Mouse (Mus musculus) embryonic facial prominence, embryonic 15.5 days (tissue): ENCODE results near the gene Tex2. TPM values are rescaled to one million over a fixed set of nuclear protein-coding genes. Genes with fewer than 3 reads are reported as not detected.

Source experiments
- ATAC-seq: fragments of 200-750 bp; cut with Nextera tagmentation; 2 replicates; pipeline ENCODE4 v1.8.0; 2017; ENCODE audit warnings: low read depth, moderate TSS enrichment; ENCODE audit not compliant: insufficient number of reproducible peaks, low FRiP score, low TSS enrichment
- H3K27ac ChIP-seq: fragments of 300-500 bp; sonication (generic); replicated peaks from 2 replicates; pipeline ENCODE4 v1.5.1; 2015; ENCODE audit warnings: mild to moderate bottlenecking, inconsistent platforms
- H3K27me3 ChIP-seq: fragments of 300-500 bp; sonication (generic); 2 replicates; pipeline ENCODE4 v1.6.1; 2015; ENCODE audit warnings: inconsistent platforms
- H3K36me3 ChIP-seq: fragments of 300-500 bp; sonication (generic); 2 replicates; pipeline ENCODE4 v1.6.1; 2015; ENCODE audit warnings: mild to moderate bottlenecking, inconsistent platforms
- H3K4me1 ChIP-seq: fragments of 300-500 bp; sonication (generic); 2 replicates; pipeline ENCODE4 v1.6.1; 2015; ENCODE audit warnings: inconsistent platforms
- H3K4me2 ChIP-seq: fragments of 300-500 bp; sonication (generic); replicated peaks from 2 replicates; pipeline ENCODE4 v1.6.1; 2015; ENCODE audit warnings: mild to moderate bottlenecking, inconsistent platforms
- H3K4me3 ChIP-seq: fragments of 300-500 bp; sonication (generic); replicated peaks from 2 replicates; pipeline ENCODE4 v1.5.1; 2015; ENCODE audit warnings: mild to moderate bottlenecking, inconsistent platforms
- H3K9ac ChIP-seq: fragments of 300-500 bp; sonication (generic); 2 replicates; pipeline ENCODE4 v1.6.1; 2015; ENCODE audit warnings: inconsistent platforms
- H3K9me3 ChIP-seq: fragments of 300-500 bp; sonication (generic); replicated peaks from 2 replicates; pipeline ENCODE4 v1.6.1; 2016; ENCODE audit warnings: inconsistent platforms
- WGBS: fragments of 180-500 bp; shearing (Covaris S2); methylation state at CpG from one replicate; pipeline ENCODE4 v1.1.7; 2015; 5-methylcytosine and 5-hydroxymethylcytosine counted together
- polyA plus RNA-seq: library from polyadenylated mRNA; unstranded; fragments of >200 nt; fragmentation: Nextera tagmentation; extraction: Ambion mirVana; gene quantifications from 2 replicates; pipeline ENCODE4 v1.2.1, GENCODE M21; 2015

The Tex2 gene
- polyA plus RNA-seq, 1 experiment from 2014 or later: 11.9 TPM

GRCm38 (mm10) chr11:106617821-106618580 is 4.8 kb upstream of the Tex2 start:
- no peaks in the 10 kb centered on the region for H3K27me3 ChIP-seq
- WGBS: 78% methylated on average over 13 of the region's 13 CpGs
- H3K9ac ChIP-seq: no peak overlapping the region
- peaks cover 5% of the 10 kb centered on the region; the same call in 1 of the 2 replicates for H3K4me1 ChIP-seq
- H3K36me3 ChIP-seq: no peaks in the 10 kb centered on the region
- no peak for ATAC-seq
- H3K4me2 ChIP-seq: no peak overlapping the region
- H3K9me3 ChIP-seq: no peaks in the 10 kb centered on the region
- H3K27ac ChIP-seq: no peak overlapping the region
- no peak overlapping the region for H3K4me3 ChIP-seq

GRCm38 (mm10) chr11:106615561-106615960 is 2.3 kb upstream of the Tex2 start:
- no peaks in the 10 kb centered on the region for H3K9me3 ChIP-seq
- no peak overlapping the region for H3K4me2 ChIP-seq
- WGBS: 65% methylated on average over 4 of the region's 4 CpGs
- H3K9ac ChIP-seq: no peak overlapping the region
- H3K27ac ChIP-seq: no peak overlapping the region
- no peaks in the 10 kb centered on the region for H3K27me3 ChIP-seq
- H3K36me3 ChIP-seq: no peaks in the 10 kb centered on the region
- no peak for ATAC-seq
- peaks cover 14% of the 10 kb centered on the region for H3K4me1 ChIP-seq
- H3K4me3 ChIP-seq: no peak overlapping the region

DNA sequence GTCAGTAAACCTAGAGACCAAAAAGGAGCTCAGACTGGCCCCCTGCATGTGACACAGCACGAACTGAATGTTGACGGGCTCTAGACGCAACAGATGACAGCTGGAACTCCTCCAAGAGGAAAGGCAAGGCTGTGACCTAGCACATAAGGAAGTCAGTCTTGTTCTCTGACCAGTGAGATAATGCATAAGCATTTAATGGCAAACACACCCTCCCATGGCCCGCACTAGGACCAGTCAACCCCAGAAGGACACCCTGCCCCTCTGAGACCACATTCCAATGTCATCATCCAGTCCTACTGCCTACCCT is 1.1 kb upstream of the Tex2 start:
- Histone ChIP-seq H3K4me1 (peaks cover 20% of the 10 kb centered on the region), H3K27me3 (no peaks in the 10 kb centered on the region), H3K4me2 (no peak overlapping the region), H3K4me3 (no peak overlapping the region), H3K27ac (no peak overlapping the region), H3K36me3 (no peaks in the 10 kb centered on the region), H3K9ac (no peak overlapping the region), H3K9me3 (no peaks in the 10 kb centered on the region)
- 64% methylated on average over 4 of the region's 4 CpGs for WGBS
- ATAC-seq: no peak

DNA sequence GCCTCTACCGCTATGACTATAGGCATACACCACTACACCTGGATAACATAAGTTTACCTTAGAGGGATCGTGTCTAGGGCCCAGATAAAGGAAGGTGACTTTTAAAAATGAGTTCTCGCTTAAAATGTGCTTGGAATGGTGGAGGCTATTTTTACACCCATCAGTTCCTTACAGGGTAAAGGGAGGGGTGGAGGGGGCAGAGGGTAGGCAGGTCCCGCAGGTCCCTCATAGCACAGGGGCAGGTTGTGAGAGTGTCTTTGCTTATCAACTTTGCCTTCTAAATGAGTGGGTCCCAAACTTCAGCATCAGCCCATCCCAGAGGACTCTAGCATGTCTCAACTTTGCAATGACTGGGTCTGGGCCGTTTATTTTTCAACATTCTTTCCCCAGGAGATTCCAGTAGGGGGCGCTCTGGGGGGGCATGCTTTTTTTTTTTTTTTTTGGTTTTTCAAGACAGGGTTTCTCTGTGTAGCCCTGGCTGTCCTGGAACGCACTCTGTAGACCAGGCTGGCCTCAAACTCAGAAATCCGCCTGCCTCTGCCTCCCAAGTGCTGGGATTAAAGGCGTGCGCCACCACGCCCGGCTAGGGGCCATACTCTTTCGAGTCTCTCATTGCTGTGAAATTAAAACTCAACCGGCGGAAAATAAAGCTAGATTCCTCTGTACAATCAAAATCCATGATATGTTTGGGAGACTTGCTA is 565 bp upstream of the Tex2 start:
- Histone ChIP-seq H3K4me2 (peak overlapping the region; percentile 63), H3K9me3 (no peaks in the 10 kb centered on the region), H3K4me3 (peak overlapping the region; percentile 98), H3K27me3 (no peaks in the 10 kb centered on the region), H3K9ac (peak overlapping the region; percentile 91), H3K4me1 (peaks cover 20% of the 10 kb centered on the region), H3K27ac (peak overlapping the region; percentile 89; the same call in 1 of the 2 replicates), H3K36me3 (no peaks in the 10 kb centered on the region)
- WGBS: 53% methylated on average over 15 of the region's 15 CpGs
- no peak for ATAC-seq

DNA sequence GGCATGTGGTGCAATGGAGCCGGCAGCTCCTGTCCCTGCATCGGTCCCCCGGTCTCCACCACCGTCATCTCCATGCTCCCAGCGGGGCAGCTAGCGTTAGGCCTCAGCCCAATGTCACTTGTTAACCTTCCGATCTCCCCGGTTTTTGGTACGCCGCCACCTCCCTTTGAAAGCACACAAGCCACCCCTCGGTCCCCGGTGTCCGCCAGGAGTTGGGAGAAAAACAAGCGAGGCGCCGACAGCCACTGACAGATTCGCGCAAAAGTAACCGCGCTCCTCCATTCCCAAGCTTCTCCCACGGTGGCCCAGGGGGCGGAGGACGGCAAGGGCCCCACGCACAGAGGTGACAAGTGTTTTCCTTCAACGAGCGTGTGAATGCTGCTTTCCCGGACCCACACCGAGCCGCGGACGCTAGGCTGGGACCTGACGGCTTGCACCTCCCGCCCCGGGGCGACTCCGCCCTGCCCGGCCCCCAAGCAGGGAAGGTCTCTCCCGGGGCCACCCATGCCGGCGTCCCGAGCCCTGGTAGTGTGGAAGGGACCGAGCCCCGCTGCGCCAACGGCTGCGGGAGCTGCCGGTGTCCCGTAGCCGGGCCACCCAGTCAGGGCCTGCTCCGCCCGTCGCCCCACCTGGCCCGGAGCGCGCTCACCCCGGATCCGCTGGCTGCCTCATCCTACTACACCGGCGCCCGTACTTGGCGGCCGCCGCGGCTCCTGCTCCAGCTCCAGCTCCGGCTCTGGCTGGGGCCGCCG is 838 bp downstream of the Tex2 start:
- H3K27ac ChIP-seq: peak overlapping the region; percentile 89
- H3K9ac ChIP-seq: peak overlapping the region; percentile 91
- no peaks in the 10 kb centered on the region for H3K27me3 ChIP-seq
- H3K4me3 ChIP-seq: peak overlapping the region; percentile 98
- H3K9me3 ChIP-seq: no peaks in the 10 kb centered on the region
- ATAC-seq: no peak; the same call in 1 of the 2 replicates
- H3K4me1 ChIP-seq: peaks cover 20% of the 10 kb centered on the region
- WGBS: under 1% methylated on average over 67 of the region's 67 CpGs
- H3K4me2 ChIP-seq: peak overlapping the region; percentile 63
- H3K36me3 ChIP-seq: no peaks in the 10 kb centered on the region

DNA sequence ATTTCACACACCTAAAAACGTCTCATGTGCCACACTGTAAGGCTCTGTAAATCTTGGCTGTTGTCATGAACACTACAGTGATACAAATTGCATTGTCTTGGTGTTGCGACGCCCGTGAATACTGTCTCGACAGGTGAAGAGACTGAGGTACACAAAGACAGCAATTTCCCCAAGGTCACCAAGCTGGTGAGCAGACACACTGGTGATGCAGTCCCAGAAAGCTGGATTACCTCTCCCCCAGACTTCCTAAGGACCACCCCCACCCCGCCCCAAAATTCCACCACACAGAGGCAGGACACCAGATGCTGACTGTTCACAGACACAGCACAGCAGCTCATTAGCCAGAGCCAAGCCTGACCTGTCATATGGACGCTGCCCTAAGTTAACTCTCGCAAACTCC is 3.5 kb downstream of the Tex2 start:
- Histone ChIP-seq H3K4me1 (peaks cover 26% of the 10 kb centered on the region), H3K27me3 (no peaks in the 10 kb centered on the region), H3K36me3 (no peaks in the 10 kb centered on the region), H3K4me3 (no peak overlapping the region), H3K9ac (no peak overlapping the region), H3K4me2 (no peak overlapping the region), H3K27ac (no peak overlapping the region), H3K9me3 (no peaks in the 10 kb centered on the region)
- no peak for ATAC-seq
- 59% methylated on average over 8 of the region's 8 CpGs for WGBS

DNA sequence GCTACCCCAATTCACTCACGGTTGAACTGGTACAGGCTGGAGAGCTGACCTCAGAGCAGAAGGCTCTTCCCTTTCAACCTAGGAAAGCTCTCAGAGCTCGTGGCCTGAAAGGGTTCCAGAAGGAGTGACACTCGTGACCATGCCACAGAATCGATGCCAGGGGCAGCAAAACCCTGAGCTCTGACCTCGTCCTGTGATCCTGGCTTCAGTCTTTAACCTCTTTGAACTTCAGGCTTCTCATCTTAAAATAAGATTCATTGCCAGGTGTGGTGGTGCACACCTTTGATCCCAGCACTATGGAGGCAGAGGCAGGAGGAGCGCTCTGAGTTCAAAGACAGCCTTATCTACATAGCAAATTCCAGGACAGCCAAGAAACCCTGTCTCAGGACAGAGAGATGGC is 5.9 kb downstream of the Tex2 start:
- H3K4me1 ChIP-seq: peaks cover 22% of the 10 kb centered on the region
- no peak for ATAC-seq
- 66% methylated on average over 6 of the region's 6 CpGs for WGBS
- no peaks in the 10 kb centered on the region for H3K27me3 ChIP-seq
- H3K27ac ChIP-seq: no peak overlapping the region
- H3K9ac ChIP-seq: no peak overlapping the region
- H3K4me2 ChIP-seq: no peak overlapping the region
- H3K9me3 ChIP-seq: no peaks in the 10 kb centered on the region
- no peak overlapping the region for H3K4me3 ChIP-seq
- H3K36me3 ChIP-seq: no peaks in the 10 kb centered on the region

DNA sequence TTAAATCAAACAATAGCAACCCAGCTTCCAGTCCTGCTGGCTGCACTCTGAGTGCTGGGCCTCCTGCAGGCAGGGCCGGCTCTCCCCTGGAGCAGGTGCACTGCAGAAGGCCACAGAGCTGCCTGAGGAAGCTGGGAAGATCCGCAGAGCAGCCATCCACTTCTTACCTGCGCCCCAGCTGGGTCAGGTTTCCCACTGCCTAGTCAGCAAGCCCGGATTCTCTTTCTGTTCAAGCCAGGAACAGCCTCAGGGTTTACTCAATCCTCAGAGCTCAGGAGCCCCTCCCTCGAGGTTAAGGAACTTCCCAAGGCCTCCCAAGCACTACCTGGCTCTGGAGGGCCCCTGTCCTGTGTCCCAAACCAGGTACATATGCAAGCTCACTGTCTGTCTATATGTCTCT is 7.2 kb downstream of the Tex2 start:
- WGBS: 20% methylated on average over 5 of the region's 5 CpGs
- H3K27ac ChIP-seq: peak overlapping the region; percentile 28; the same call in 1 of the 2 replicates
- H3K4me3 ChIP-seq: no peak overlapping the region
- peaks cover 21% of the 10 kb centered on the region for H3K4me1 ChIP-seq
- no peaks in the 10 kb centered on the region for H3K9me3 ChIP-seq
- no peaks in the 10 kb centered on the region for H3K27me3 ChIP-seq
- H3K4me2 ChIP-seq: no peak overlapping the region
- no peak for ATAC-seq
- no peaks in the 10 kb centered on the region for H3K36me3 ChIP-seq
- H3K9ac ChIP-seq: no peak overlapping the region

DNA sequence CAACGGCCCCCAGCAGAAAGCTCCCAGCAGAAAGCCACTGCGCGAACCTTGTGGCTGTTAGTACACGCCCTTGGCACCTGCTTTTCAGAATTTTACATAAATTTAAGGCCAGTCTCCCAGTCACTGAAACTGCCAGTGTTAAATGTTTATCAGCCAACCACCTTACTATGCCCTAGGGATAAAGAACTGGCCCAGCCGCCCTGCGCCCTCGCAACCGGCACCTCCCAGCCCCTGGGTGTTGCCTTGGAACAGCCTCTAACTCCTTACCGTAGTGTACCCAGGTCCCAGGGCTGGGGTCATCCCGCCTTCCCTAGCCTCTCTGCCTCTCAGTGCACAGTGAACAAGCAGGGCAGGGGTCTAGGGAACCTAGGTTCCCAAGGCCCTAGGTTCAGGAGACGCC is 10.0 kb downstream of the Tex2 start:
- H3K4me2 ChIP-seq: no peak overlapping the region
- WGBS: 77% methylated on average over 11 of the region's 11 CpGs
- H3K9me3 ChIP-seq: no peaks in the 10 kb centered on the region
- no peaks in the 10 kb centered on the region for H3K27me3 ChIP-seq
- no peak overlapping the region for H3K4me3 ChIP-seq
- no peak overlapping the region for H3K27ac ChIP-seq
- no peak overlapping the region for H3K9ac ChIP-seq
- peaks cover 18% of the 10 kb centered on the region for H3K4me1 ChIP-seq
- no peaks in the 10 kb centered on the region for H3K36me3 ChIP-seq
- ATAC-seq: no peak

- Histone ChIP-seq H3K9me3 (no peaks in the 10 kb centered on the region), H3K4me3 (no peak overlapping the region)
- no peak for ATAC-seq
Observed at GRCm38 (mm10) chr11:106600124-106600523, 13.1 kb downstream of the Tex2 start.

DNA sequence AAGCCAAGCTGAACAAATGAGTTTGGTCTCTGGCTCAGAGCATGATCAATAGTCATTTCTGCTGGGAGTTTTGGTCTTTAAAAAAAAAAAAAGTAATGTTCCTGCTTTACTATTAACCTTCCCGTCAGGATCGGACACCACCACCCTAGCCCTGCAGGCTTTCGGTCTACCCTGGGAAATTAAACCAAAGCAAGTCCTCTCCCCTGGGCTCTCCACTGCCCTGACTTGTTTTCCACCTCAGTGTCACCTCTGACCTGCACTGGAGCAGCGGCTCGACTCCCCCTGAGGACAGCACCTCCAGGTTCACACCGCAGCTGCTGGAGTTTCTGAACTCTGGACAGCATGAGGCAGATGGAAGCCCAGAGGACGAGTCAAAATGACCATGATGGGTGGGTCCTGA is 13.9 kb downstream of the Tex2 start:
- no peak overlapping the region for H3K27ac ChIP-seq
- no peak overlapping the region for H3K4me3 ChIP-seq
- H3K4me1 ChIP-seq: peaks cover 13% of the 10 kb centered on the region
- 53% methylated on average over 7 of the region's 7 CpGs for WGBS
- no peaks in the 10 kb centered on the region for H3K27me3 ChIP-seq
- H3K9ac ChIP-seq: no peak overlapping the region
- ATAC-seq: no peak
- H3K36me3 ChIP-seq: no peaks in the 10 kb centered on the region
- H3K4me2 ChIP-seq: no peak overlapping the region
- no peaks in the 10 kb centered on the region for H3K9me3 ChIP-seq

More at GRCm38 (mm10) chr11:106600124-106600523, 13.1 kb downstream of the Tex2 start:
- Histone ChIP-seq H3K4me2 (no peak overlapping the region), H3K36me3 (no peaks in the 10 kb centered on the region), H3K27ac (no peak overlapping the region), H3K27me3 (no peaks in the 10 kb centered on the region), H3K9ac (no peak overlapping the region), H3K4me1 (peaks cover 13% of the 10 kb centered on the region)
- 86% methylated on average over 5 of the region's 5 CpGs for WGBS
